13 mouse cellular contexts compared by ENCODE assay signal in the genomic region with DNA sequence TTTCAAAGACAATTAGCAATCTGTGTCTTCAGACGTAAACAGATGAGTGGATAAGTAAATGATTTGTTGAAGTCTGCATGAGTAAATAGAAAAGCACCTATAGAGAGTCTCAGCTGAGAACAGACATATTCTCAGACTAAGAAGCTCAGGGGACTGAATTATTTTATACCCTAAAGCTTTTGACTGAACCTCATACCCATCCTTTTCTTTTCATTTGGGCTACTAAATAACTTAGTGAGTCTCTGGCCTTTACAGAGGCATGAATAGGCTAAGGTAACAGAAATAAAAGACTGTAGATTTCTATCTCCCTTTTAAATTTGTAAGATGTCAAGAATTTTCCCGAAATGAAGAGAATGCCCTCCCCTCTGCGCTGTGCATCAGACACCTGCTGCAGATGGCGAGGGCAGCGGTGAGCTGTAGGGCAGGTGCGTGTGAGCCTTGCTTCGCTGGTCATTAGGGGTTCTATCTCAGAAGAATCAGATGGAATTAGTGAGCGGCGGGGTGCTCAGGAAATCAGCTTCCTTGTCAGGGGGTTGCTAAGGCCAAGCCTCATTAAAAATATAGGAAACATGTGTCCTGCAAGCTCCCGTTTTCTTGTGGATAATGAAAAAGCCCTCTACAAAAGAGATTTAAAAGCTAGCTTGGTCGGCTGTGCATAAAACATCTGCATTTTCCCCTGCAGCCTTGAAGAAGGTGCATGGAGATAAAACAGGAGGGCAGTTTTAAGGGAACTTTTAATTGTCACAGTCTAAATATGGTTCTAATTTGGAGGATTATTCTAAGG.
A peak's percentile ranks its signal among the peaks of the same experiment; 100 is the strongest.
DNase-seq lines count a peak whose midpoint lies in the region; ATAC-seq lines count a peak whose summit lies in the region.
"Had no signal": no experiment of that assay in that cellular context is flagged by ENCODE, and none has a peak within 500 bp of the region (broad histone marks: within the 10 kb centered on the region; RNA-seq: fewer than 3 reads in every experiment).

No protein-coding gene starts in this region.

- no peak overlapping the region for H3K27ac ChIP-seq in forebrain, embryonic 11.5 days (ENCODE audit: low read depth, low read length)
- H3K27ac ChIP-seq in forebrain, embryonic 10.5 days = no peak overlapping the region
- no peak overlapping the region for H3K27ac ChIP-seq in limb, embryonic 13.5 days
- H3K27ac ChIP-seq: embryonic facial prominence, embryonic 12.5 days; limb, embryonic 15.5 days; neural tube, embryonic 13.5 days had no signal

- no peaks in the 10 kb centered on the region for H3K4me1 ChIP-seq in forebrain, embryonic 11.5 days (replicated peaks; ENCODE audit: control insufficient read depth, insufficient read depth, low read length)
- peaks cover 12% of the 10 kb centered on the region for H3K4me1 ChIP-seq in forebrain, embryonic 10.5 days
- peaks cover 14% of the 10 kb centered on the region for H3K4me1 ChIP-seq in limb, embryonic 13.5 days
- H3K4me1 ChIP-seq: neural tube, embryonic 13.5 days had no signal

- H3K9ac ChIP-seq in forebrain, embryonic 11.5 days (ENCODE audit: low read length) = no peak overlapping the region
- H3K9ac ChIP-seq in limb, embryonic 13.5 days = no peak overlapping the region
- H3K9ac ChIP-seq: embryonic facial prominence, embryonic 12.5 days; limb, embryonic 15.5 days; neural tube, embryonic 13.5 days had no signal

- WGBS in forebrain, embryonic 11.5 days = 42% methylated on average over 11 of the region's 11 CpGs
- WGBS in forebrain, embryonic 10.5 days = 51% methylated on average over 11 of the region's 11 CpGs
- 16% methylated on average over 11 of the region's 11 CpGs for WGBS in limb, embryonic 13.5 days

- no peaks in the 10 kb centered on the region for H3K27me3 ChIP-seq in forebrain, embryonic 11.5 days (ENCODE audit: control insufficient read depth, insufficient read depth, low read length)
- H3K27me3 ChIP-seq in forebrain, embryonic 10.5 days (ENCODE audit: poor library complexity, severe bottlenecking) = no peaks in the 10 kb centered on the region
- no peaks in the 10 kb centered on the region for H3K27me3 ChIP-seq in limb, embryonic 13.5 days
- H3K27me3 ChIP-seq: embryonic facial prominence, embryonic 12.5 days; limb, embryonic 15.5 days; neural tube, embryonic 13.5 days had no signal

- H3K9me3 ChIP-seq in forebrain, embryonic 11.5 days (ENCODE audit: control insufficient read depth, low read length) = no peaks in the 10 kb centered on the region
- no peaks in the 10 kb centered on the region for H3K9me3 ChIP-seq in forebrain, embryonic 10.5 days
- H3K9me3 ChIP-seq in limb, embryonic 13.5 days = no peaks in the 10 kb centered on the region
- H3K9me3 ChIP-seq: embryonic facial prominence, embryonic 12.5 days; limb, embryonic 15.5 days; neural tube, embryonic 13.5 days had no signal

- DNase-seq in forebrain, embryonic 11.5 days (ENCODE audit: low spot score) = no peak
- DNase-seq in forebrain, embryonic 10.5 days (ENCODE audit: extremely low spot score, low spot score) = no peak
- DNase-seq in thymus, postnatal 4 days = peak; percentile 7
- no peak for DNase-seq in thymus, postnatal 10 days (ENCODE audit: low spot score in 2 of 2)
- DNase-seq in retina, postnatal 1 day = peak; percentile 20
- DNase-seq in ovary, postnatal 36 days (ENCODE audit: low spot score) = no peak
- DNase-seq: lung, adult 2 months; right cerebral cortex, postnatal 14 days had no signal

- ATAC-seq in forebrain, embryonic 11.5 days (replicated peaks; ENCODE audit: low FRiP score) = peak; percentile 26
- no peak for ATAC-seq in limb, embryonic 13.5 days (ENCODE audit: low FRiP score, low read depth)
- no peak for ATAC-seq in erythroid progenitor cell, adult 5-6 weeks (replicated peaks; ENCODE audit: low FRiP score, poor library complexity, severe bottlenecking)

- H3K4me3 ChIP-seq in forebrain, embryonic 11.5 days (ENCODE audit: low read depth, low read length) = no peak overlapping the region
- H3K4me3 ChIP-seq in forebrain, embryonic 10.5 days = no peak overlapping the region
- no peak overlapping the region for H3K4me3 ChIP-seq in limb, embryonic 13.5 days
- H3K4me3 ChIP-seq: embryonic facial prominence, embryonic 12.5 days; limb, embryonic 15.5 days; neural tube, embryonic 13.5 days had no signal

- H3K4me2 ChIP-seq in forebrain, embryonic 11.5 days (ENCODE audit: low read depth, low read length, severe bottlenecking) = no peak overlapping the region
- peak overlapping the region; percentile 49 for H3K4me2 ChIP-seq in limb, embryonic 13.5 days (replicated peaks)
- H3K4me2 ChIP-seq: limb, embryonic 15.5 days had no signal

- H3K36me3 ChIP-seq in forebrain, embryonic 11.5 days (ENCODE audit: control insufficient read depth, insufficient read depth, low read length) = no peaks in the 10 kb centered on the region
- H3K36me3 ChIP-seq in forebrain, embryonic 10.5 days (replicated peaks) = no peaks in the 10 kb centered on the region
- no peaks in the 10 kb centered on the region for H3K36me3 ChIP-seq in limb, embryonic 13.5 days
- H3K36me3 ChIP-seq: embryonic facial prominence, embryonic 12.5 days; limb, embryonic 15.5 days; neural tube, embryonic 13.5 days had no signal

Comparison
In these comparisons a context has a peak if more than half of its experiments do, and no peak if none do; other contexts are left out.
1. DNase-seq: peak in thymus, postnatal 4 days (single experiment) and retina, postnatal 1 day (single experiment); none in forebrain, embryonic 11.5 days (single experiment), forebrain, embryonic 10.5 days (single experiment), thymus, postnatal 10 days (0 of 2) and ovary, postnatal 36 days (single experiment).